Mouse (Mus musculus) urinary bladder, postnatal 36 days (tissue): ENCODE results near the gene Cd96.
"Not testable (repeated sequence)": the region's sequence is repeated elsewhere in the genome, so short reads cannot be mapped to it uniquely, and the experiment has no call there.

Experiments
- DNase-seq, 2 experiments: peaks; one replicate each; pipeline ENCODE4 v3.0.0; 2022; ENCODE audit warnings: low spot score in 2 of 2, mixed read lengths in 1 of 2

The Cd96 gene

GRCm38 (mm10) chr16:46120020-46120419, at the start of gene Cd96:
Gene Cd96, minus strand, starts transcription at chr16:46120251.
- DNase-seq, result no peak

- DNase-seq, result no peak
Observed at GRCm38 (mm10) chr16:46166971-46167370, 46.9 kb upstream of the Cd96 start.

GRCm38 (mm10) chr16:46165305-46165704, 45.3 kb upstream of the Cd96 start:
- DNase-seq, result no peak

- not testable (repeated sequence) for DNase-seq
Observed at GRCm38 (mm10) chr16:46154832-46155231, 34.8 kb upstream of the Cd96 start, which contains the start of gene Gm4737. Gene Gm4737, minus strand, starts transcription at chr16:46155077.

GRCm38 (mm10) chr16:46151141-46151540, 31.1 kb upstream of the Cd96 start:
- DNase-seq, result no peak

- no peak for DNase-seq
Observed at GRCm38 (mm10) chr16:46148661-46149341, 28.8 kb upstream of the Cd96 start.

GRCm38 (mm10) chr16:46146962-46147361, 26.9 kb upstream of the Cd96 start:
- DNase-seq, result no peak

- DNase-seq, result no peak
Observed at GRCm38 (mm10) chr16:46122238-46122637, 2.2 kb upstream of the Cd96 start.

- no peak for DNase-seq
Observed at GRCm38 (mm10) chr16:46121420-46121819, 1.4 kb upstream of the Cd96 start.

- DNase-seq, result no peak
Observed at GRCm38 (mm10) chr16:46120607-46121006, 556 bp upstream of the Cd96 start.

GRCm38 (mm10) chr16:46117645-46118044, 2.4 kb downstream of the Cd96 start:
- DNase-seq, result no peak

GRCm38 (mm10) chr16:46114727-46115126, 5.3 kb downstream of the Cd96 start:
- no peak for DNase-seq

- DNase-seq, result no peak
Observed at GRCm38 (mm10) chr16:46109536-46109935, 10.5 kb downstream of the Cd96 start.

- no peak for DNase-seq
Observed at GRCm38 (mm10) chr16:46107431-46107830, 12.6 kb downstream of the Cd96 start.

GRCm38 (mm10) chr16:46104491-46104890, 15.6 kb downstream of the Cd96 start:
- DNase-seq, result no peak

GRCm38 (mm10) chr16:46101748-46102147, 18.3 kb downstream of the Cd96 start:
- no peak for DNase-seq

- peak in 1 of 2 experiments; percentile 32 for DNase-seq
Observed at GRCm38 (mm10) chr16:46100286-46100685, 19.8 kb downstream of the Cd96 start.

GRCm38 (mm10) chr16:46097421-46097820, 22.6 kb downstream of the Cd96 start:
- DNase-seq, result peak in 1 of 2 experiments; percentile 20

- peak; percentile 22 for DNase-seq
Observed at GRCm38 (mm10) chr16:46094478-46094877, 25.6 kb downstream of the Cd96 start.

- DNase-seq, result peak in 1 of 2 experiments; percentile 3
Observed at GRCm38 (mm10) chr16:46092935-46093334, 27.1 kb downstream of the Cd96 start.

- no peak for DNase-seq
Observed at GRCm38 (mm10) chr16:46086874-46087473, 33.1 kb downstream of the Cd96 start.

GRCm38 (mm10) chr16:46068000-46068399, 52.1 kb downstream of the Cd96 start:
- DNase-seq, result no peak

- DNase-seq, result no peak
Observed at GRCm38 (mm10) chr16:46063278-46063677, 56.8 kb downstream of the Cd96 start.
